Mouse (Mus musculus) embryonic facial prominence, embryonic 15.5 days (tissue): Measurements from ENCODE around the gene Micall1. TPM values are rescaled to one million over a fixed set of nuclear protein-coding genes. Genes with fewer than 3 reads are reported as not detected.

Experiments used
- ATAC-seq: fragments of 200-750 bp; cut with Nextera tagmentation; 2 replicates; pipeline ENCODE4 v1.8.0; 2017; ENCODE audit warnings: low read depth, moderate TSS enrichment; ENCODE audit not compliant: insufficient number of reproducible peaks, low FRiP score, low TSS enrichment
- H3K27ac ChIP-seq: fragments of 300-500 bp; sonication (generic); replicated peaks from 2 replicates; pipeline ENCODE4 v1.5.1; 2015; ENCODE audit warnings: mild to moderate bottlenecking, inconsistent platforms
- H3K27me3 ChIP-seq: fragments of 300-500 bp; sonication (generic); 2 replicates; pipeline ENCODE4 v1.6.1; 2015; ENCODE audit warnings: inconsistent platforms
- H3K36me3 ChIP-seq: fragments of 300-500 bp; sonication (generic); 2 replicates; pipeline ENCODE4 v1.6.1; 2015; ENCODE audit warnings: mild to moderate bottlenecking, inconsistent platforms
- H3K4me1 ChIP-seq: fragments of 300-500 bp; sonication (generic); 2 replicates; pipeline ENCODE4 v1.6.1; 2015; ENCODE audit warnings: inconsistent platforms
- H3K4me2 ChIP-seq: fragments of 300-500 bp; sonication (generic); replicated peaks from 2 replicates; pipeline ENCODE4 v1.6.1; 2015; ENCODE audit warnings: mild to moderate bottlenecking, inconsistent platforms
- H3K4me3 ChIP-seq: fragments of 300-500 bp; sonication (generic); replicated peaks from 2 replicates; pipeline ENCODE4 v1.5.1; 2015; ENCODE audit warnings: mild to moderate bottlenecking, inconsistent platforms
- H3K9ac ChIP-seq: fragments of 300-500 bp; sonication (generic); 2 replicates; pipeline ENCODE4 v1.6.1; 2015; ENCODE audit warnings: inconsistent platforms
- H3K9me3 ChIP-seq: fragments of 300-500 bp; sonication (generic); replicated peaks from 2 replicates; pipeline ENCODE4 v1.6.1; 2016; ENCODE audit warnings: inconsistent platforms
- WGBS: fragments of 180-500 bp; shearing (Covaris S2); methylation state at CpG from one replicate; pipeline ENCODE4 v1.1.7; 2015; 5-methylcytosine and 5-hydroxymethylcytosine counted together
- polyA plus RNA-seq: library from polyadenylated mRNA; unstranded; fragments of >200 nt; fragmentation: Nextera tagmentation; extraction: Ambion mirVana; gene quantifications from 2 replicates; pipeline ENCODE4 v1.2.1, GENCODE M21; 2015

The Micall1 gene
- polyA plus RNA-seq, 1 experiment from 2014 or later = 17.3 TPM

DNA sequence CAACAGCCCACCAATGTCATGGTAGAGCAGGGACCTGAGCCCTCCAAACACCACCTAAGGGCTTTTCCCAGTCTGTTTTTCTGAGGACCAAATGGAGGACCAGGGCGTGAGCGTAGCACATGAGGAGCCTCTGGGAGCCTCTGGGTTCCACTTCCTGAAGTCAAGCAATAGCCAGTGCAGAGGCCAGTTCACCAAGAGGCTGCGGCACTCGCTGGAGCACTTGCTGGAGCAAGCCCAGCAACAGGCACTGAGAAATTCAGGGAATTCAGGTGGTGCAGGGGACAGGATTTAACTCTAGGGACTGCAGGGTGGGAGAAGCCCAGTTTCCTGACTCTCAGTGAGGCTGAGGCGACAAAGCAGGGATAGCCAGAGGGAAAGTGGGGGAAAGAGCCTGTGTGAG is 10.5 kb upstream of the Micall1 start:
- ATAC-seq = no peak
- H3K9me3 ChIP-seq = no peaks in the 10 kb centered on the region
- no peak overlapping the region for H3K4me2 ChIP-seq
- no peak overlapping the region for H3K9ac ChIP-seq
- H3K36me3 ChIP-seq = peaks cover 24% of the 10 kb centered on the region
- 45% methylated on average over 5 of the region's 5 CpGs for WGBS
- peaks cover 46% of the 10 kb centered on the region for H3K4me1 ChIP-seq
- peak overlapping the region; percentile 88 for H3K27ac ChIP-seq
- H3K27me3 ChIP-seq = no peaks in the 10 kb centered on the region
- H3K4me3 ChIP-seq = no peak overlapping the region

DNA sequence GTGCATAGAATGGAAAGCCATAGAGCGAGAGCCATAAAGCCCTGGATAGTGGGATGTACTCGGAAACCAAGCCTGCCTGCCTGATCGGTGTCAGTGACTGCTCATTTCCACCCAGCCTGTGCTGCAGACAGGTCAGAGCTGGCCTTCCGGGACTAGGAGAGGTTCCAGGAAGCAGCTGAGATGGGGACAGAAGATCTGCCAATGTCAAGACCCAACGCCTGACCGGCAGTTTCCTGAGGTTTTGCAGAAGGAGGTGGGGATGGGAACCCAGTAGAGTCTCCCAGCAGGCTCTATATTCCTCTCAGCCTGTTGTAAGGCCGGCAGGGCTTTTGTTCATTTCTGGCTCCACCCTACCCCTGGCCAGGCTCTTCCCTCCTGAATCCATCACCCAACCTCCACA is 9.8 kb upstream of the Micall1 start:
- Histone ChIP-seq H3K27ac (peak overlapping the region; percentile 88), H3K4me2 (no peak overlapping the region), H3K36me3 (peaks cover 17% of the 10 kb centered on the region)

DNA sequence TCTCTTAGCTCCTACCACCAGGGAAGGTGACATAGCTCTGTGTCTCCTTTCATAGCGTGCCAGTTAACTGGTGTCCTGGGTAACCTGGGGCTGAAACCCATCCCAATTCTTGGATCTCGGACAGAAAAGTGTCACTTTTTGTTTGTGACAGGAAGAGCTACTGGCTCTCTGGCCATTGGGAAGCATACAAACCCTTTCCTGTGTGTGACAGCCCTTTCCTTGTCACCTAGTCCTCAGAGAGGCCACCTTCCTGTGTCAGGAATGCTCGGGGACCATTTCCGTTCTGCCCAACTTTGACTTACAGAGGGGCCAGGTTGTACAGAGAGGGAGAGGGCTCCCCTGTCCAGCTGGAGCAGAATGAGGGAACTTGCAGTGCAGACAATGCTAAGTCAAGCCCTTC is 9.2 kb upstream of the Micall1 start:
- 53% methylated on average over 4 of the region's 4 CpGs for WGBS

More for the DNA sequence above, 9.8 kb upstream of the Micall1 start:
- no peak overlapping the region for H3K4me3 ChIP-seq
- 53% methylated on average over 7 of the region's 7 CpGs for WGBS
- H3K4me1 ChIP-seq = peaks cover 46% of the 10 kb centered on the region
- H3K9ac ChIP-seq = no peak overlapping the region
- H3K27me3 ChIP-seq = no peaks in the 10 kb centered on the region
- no peak for ATAC-seq
- H3K9me3 ChIP-seq = no peaks in the 10 kb centered on the region

DNA sequence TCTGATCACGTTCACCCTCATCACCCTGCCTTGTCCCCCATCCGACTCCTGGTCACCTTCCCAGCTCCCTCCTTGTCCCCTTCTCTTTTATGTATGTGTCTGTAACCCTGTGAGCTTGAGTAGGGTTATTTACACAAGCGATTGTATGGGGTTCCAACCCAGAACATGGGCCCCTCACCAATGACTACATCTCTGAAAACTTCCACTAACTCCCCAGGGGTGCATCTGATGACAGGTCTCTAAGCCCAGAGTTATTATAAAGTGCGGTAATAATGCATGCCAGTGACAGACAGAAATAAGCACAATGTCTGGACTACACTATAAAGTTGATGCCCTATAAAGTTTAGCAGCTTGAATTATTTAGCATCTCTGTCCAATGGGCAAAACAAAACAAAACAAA is 8.3 kb upstream of the Micall1 start:
- H3K27ac ChIP-seq = no peak overlapping the region
- no peak for ATAC-seq

More for the DNA sequence above, 9.2 kb upstream of the Micall1 start:
- Histone ChIP-seq H3K9ac (no peak overlapping the region), H3K36me3 (peaks cover 11% of the 10 kb centered on the region), H3K27me3 (no peaks in the 10 kb centered on the region), H3K27ac (peak overlapping the region; percentile 88), H3K4me2 (no peak overlapping the region), H3K4me3 (no peak overlapping the region), H3K9me3 (no peaks in the 10 kb centered on the region), H3K4me1 (peaks cover 46% of the 10 kb centered on the region)
- ATAC-seq = no peak

DNA sequence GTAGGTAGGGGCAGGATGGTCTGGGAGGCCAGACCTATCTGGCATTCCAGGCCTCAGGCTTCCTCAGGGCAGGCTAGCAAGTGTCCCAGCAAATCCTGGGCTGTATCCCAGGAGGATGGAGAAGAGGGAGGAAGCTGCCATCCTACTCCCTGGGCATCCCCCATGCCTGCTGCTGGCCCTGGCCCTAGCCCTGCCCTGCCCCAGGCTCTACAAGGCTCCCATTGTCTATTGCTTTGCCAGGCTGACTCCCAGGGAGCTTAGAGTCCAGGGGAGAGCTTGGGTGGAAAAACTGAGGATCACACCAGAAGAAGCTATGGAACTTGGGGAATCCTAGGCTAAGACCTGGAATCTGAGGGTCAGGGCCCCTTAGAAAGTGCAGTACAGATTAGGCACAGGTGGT is 7.2 kb upstream of the Micall1 start:
- no peaks in the 10 kb centered on the region for H3K27me3 ChIP-seq
- H3K4me3 ChIP-seq = no peak overlapping the region
- no peak; the same call in 1 of the 2 replicates for ATAC-seq
- H3K27ac ChIP-seq = peak overlapping the region; percentile 36
- no peak overlapping the region for H3K9ac ChIP-seq
- H3K36me3 ChIP-seq = no peaks in the 10 kb centered on the region
- no peaks in the 10 kb centered on the region for H3K9me3 ChIP-seq
- H3K4me1 ChIP-seq = peaks cover 43% of the 10 kb centered on the region
- no peak overlapping the region for H3K4me2 ChIP-seq

More for the DNA sequence above, 8.3 kb upstream of the Micall1 start:
- 53% methylated on average over 4 of the region's 4 CpGs for WGBS
- peaks cover 46% of the 10 kb centered on the region for H3K4me1 ChIP-seq
- no peak overlapping the region for H3K4me2 ChIP-seq
- H3K27me3 ChIP-seq = no peaks in the 10 kb centered on the region
- peaks cover 7% of the 10 kb centered on the region for H3K36me3 ChIP-seq
- H3K9ac ChIP-seq = no peak overlapping the region
- no peaks in the 10 kb centered on the region for H3K9me3 ChIP-seq
- H3K4me3 ChIP-seq = no peak overlapping the region

DNA sequence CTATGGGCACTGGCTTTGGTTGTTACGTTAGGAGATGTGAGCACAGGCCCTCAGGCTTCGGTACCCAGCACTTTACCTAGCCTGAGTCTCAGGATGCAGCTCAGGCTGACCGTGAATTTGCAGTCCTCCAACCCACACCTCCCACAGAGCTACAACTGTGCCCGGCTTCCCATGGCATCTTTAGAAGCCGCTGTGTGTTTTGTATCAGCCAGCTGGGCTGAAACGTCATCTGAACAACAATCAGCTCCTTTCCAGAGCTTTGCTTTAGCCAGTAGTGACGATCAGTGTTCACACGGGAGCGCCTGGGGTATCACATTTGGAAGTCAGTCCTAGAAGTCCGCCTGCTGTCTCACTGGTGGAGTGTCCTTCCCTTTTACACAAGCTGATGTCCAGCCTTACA is 5.4 kb upstream of the Micall1 start:
- WGBS = 69% methylated on average over 10 of the region's 10 CpGs
- Histone ChIP-seq H3K9me3 (no peaks in the 10 kb centered on the region), H3K9ac (no peak overlapping the region), H3K4me3 (no peak overlapping the region), H3K27ac (no peak overlapping the region), H3K27me3 (no peaks in the 10 kb centered on the region), H3K4me2 (no peak overlapping the region), H3K4me1 (peaks cover 31% of the 10 kb centered on the region), H3K36me3 (no peaks in the 10 kb centered on the region)
- ATAC-seq = no peak

DNA sequence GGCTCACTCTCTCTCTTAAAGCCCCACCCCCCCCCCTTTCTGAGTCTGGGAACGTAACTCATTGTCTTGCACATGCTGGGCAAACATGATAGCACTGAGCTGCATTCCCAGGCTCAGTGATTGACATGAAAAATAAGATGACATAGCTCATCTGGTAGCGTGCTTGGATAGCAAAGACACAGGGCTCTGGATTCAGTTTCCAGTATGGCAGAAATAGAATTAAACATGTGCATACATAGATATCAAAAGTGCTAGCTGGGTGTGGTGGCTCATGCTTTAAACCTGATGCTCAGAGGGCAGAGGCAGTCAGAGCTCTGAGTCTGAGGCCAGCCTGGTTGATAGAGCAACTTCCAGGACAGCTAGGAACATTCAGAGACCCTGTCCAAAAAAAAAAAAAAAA is 2.9 kb upstream of the Micall1 start:
- ATAC-seq = no peak
- 44% methylated on average over 2 of the region's 2 CpGs for WGBS
- H3K27ac ChIP-seq = no peak overlapping the region

DNA sequence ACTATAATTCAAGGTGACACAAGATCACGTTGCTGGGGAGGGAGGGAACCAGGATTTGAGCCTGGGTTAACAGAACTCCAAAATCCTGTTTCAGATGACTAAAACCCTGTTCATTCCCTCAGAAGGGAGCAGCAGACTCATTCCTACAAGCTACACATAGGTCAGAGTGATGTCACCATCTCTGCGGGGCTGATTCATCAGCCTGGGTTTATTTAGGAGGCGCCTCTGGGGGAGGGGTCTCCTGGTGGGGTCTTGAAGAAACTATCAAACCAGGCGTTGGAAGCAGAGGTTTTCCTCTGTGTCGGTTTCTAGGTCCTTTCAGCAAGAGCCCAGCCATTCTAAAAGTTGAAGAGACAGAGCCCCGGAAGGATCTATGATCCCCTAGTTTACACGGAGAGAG is 732 bp upstream of the Micall1 start:
- 14% methylated on average over 7 of the region's 7 CpGs for WGBS
- Histone ChIP-seq H3K27ac (peak overlapping the region; percentile 90), H3K36me3 (0 out of 2 replicates have a peak, but pooled peaks cover 7% of the 10 kb centered on the region), H3K4me3 (peak overlapping the region; percentile 69), H3K9me3 (no peaks in the 10 kb centered on the region), H3K9ac (peak overlapping the region; percentile 70; the same call in 1 of the 2 replicates), H3K4me1 (peaks cover 33% of the 10 kb centered on the region), H3K27me3 (no peaks in the 10 kb centered on the region), H3K4me2 (peak overlapping the region; percentile 92)
- ATAC-seq = no peak

More for the DNA sequence above, 2.9 kb upstream of the Micall1 start:
- H3K36me3 ChIP-seq = no peaks in the 10 kb centered on the region
- no peak overlapping the region for H3K4me2 ChIP-seq
- H3K4me3 ChIP-seq = no peak overlapping the region
- H3K9ac ChIP-seq = no peak overlapping the region
- H3K27me3 ChIP-seq = no peaks in the 10 kb centered on the region
- peaks cover 31% of the 10 kb centered on the region for H3K4me1 ChIP-seq
- H3K9me3 ChIP-seq = no peaks in the 10 kb centered on the region

DNA sequence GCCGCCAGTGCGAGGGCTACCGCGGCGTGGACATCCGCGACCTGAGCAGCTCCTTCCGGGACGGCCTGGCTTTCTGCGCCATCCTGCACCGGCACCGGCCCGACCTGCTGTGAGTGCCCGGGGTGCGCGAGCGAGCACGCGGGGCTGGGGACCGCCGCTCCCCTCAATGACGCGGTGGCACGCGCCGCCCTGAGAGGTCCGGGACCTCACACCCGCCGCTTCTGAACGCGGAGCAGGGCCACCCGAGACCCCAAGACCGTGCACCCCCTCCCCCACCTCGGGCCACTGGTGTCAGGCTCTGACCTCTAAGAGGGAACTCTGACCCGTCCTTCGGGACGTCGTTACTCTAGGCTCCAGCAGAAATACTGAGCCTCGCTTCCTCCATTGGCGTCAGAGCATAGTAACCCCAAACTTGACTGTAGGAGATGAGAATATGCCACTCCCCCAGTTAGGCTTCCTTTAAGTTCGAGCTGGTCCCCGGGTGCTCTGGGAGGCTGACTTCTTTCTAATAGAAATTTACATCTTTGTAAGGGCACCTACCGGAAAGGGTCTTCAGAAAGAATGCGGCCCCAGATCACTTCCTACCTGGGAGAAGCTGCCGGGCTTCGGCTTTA is 730 bp downstream of the Micall1 start:
- Histone ChIP-seq H3K4me2 (peak overlapping the region; percentile 92), H3K4me1 (peaks cover 33% of the 10 kb centered on the region), H3K9me3 (no peaks in the 10 kb centered on the region), H3K9ac (peak overlapping the region; percentile 70), H3K27me3 (no peaks in the 10 kb centered on the region), H3K36me3 (peaks cover 12% of the 10 kb centered on the region; the same call in 1 of the 2 replicates), H3K4me3 (peak overlapping the region; percentile 69), H3K27ac (peak overlapping the region; percentile 90)
- under 1% methylated on average over 46 of the region's 46 CpGs for WGBS
- peak; percentile 36 for ATAC-seq

DNA sequence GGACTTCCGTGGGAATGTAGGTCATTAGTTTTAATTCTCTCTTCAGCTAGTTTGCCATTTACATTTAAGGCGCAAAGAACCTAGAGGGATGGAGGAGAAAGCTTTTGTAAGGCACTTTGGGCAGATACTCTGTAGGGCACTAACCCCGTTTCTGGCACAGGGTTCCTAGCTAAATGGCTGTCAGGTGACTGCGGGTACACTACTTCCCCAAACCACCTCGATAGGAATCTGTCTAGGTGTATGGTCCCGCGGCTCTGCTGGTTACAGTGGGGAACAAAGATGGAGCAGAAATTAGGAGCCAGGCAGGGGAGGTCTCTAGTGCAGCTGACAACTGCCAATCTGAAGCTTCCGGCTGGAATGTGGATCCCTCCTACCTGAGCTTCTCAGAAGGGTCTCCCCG is 1.3 kb downstream of the Micall1 start:
- no peaks in the 10 kb centered on the region for H3K27me3 ChIP-seq
- H3K9me3 ChIP-seq = no peaks in the 10 kb centered on the region
- no peak for ATAC-seq
- WGBS = 13% methylated on average over 9 of the region's 9 CpGs
- H3K4me1 ChIP-seq = peaks cover 33% of the 10 kb centered on the region
- H3K27ac ChIP-seq = peak overlapping the region; percentile 90; the same call in 1 of the 2 replicates
- peak overlapping the region; percentile 70; the same call in 1 of the 2 replicates for H3K9ac ChIP-seq
- H3K36me3 ChIP-seq = peaks cover 18% of the 10 kb centered on the region
- peak overlapping the region; percentile 92 for H3K4me2 ChIP-seq
- peak overlapping the region; percentile 69 for H3K4me3 ChIP-seq

DNA sequence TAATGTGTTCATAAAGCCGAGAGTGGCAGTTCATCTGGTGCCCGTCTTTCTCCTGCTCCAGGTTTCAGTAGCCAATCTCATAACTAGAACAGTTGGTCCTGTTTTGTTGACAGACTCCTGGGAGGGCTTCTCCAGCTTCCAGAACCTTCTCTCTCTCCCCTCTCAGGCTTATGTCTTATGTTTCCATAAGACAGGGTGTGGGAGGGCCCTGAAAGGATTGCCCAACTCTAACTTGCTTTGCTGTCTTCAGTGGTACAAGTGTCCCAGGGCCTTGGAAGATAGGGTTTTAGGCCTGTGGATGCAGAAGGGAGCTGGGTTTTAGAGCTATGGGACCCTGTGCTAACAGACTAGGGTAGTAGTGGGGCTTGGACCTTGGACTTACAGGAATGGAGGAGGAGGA is 1.8 kb downstream of the Micall1 start:
- no peak for ATAC-seq
- H3K4me2 ChIP-seq = peak overlapping the region; percentile 92
- H3K9ac ChIP-seq = 0 out of 2 replicates have a peak overlapping the region, but pooled peaks have one; percentile 70
- WGBS = 44% methylated on average over 2 of the region's 2 CpGs
- H3K4me1 ChIP-seq = peaks cover 33% of the 10 kb centered on the region
- no peaks in the 10 kb centered on the region for H3K9me3 ChIP-seq
- no peaks in the 10 kb centered on the region for H3K27me3 ChIP-seq
- peaks cover 23% of the 10 kb centered on the region for H3K36me3 ChIP-seq
- H3K27ac ChIP-seq = no peak overlapping the region
- peak overlapping the region; percentile 69 for H3K4me3 ChIP-seq

DNA sequence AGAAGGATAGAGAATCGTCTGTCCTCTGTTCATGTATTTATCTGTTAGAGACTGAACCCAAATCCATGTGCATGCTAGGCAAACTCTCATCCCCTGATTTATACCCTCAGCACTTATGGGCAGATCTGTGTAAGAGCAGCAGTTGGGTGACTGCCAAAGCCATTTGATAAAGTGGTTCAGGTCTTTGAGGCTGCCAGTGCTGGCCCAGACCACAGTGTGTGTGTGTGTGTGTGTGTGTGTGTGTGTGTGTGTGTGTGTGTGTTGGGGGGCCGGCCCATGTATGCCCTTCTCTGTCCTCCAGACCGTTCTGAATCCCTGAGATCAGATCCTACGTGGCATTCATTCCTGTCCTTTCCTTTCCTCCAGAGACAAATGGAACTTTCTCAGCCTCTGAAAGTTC is 3.1 kb downstream of the Micall1 start:
- no peak for ATAC-seq
- Histone ChIP-seq H3K4me3 (no peak overlapping the region), H3K4me2 (no peak overlapping the region), H3K27me3 (no peaks in the 10 kb centered on the region), H3K36me3 (peaks cover 35% of the 10 kb centered on the region), H3K4me1 (peaks cover 33% of the 10 kb centered on the region), H3K27ac (no peak overlapping the region), H3K9ac (no peak overlapping the region), H3K9me3 (no peaks in the 10 kb centered on the region)
- WGBS = 80% methylated on average over 4 of the region's 4 CpGs
